Mouse (Mus musculus): ENCODE measurements around the gene Mboat7. TPM values are rescaled to one million over a fixed set of nuclear protein-coding genes. Genes with fewer than 3 reads are reported as not detected.

Gene Mboat7
- polyA plus RNA-seq, 1 experiment from 2014 or later, result 22.2 TPM

- ATAC-seq (ENCODE audit: low FRiP score), result no peak
- no peaks in the 10 kb centered on the region for H3K9me3 ChIP-seq (ENCODE audit: control insufficient read depth, low read length)
- no peak for DNase-seq (ENCODE audit: low spot score)
- no peak overlapping the region for H3K4me2 ChIP-seq (replicated peaks; ENCODE audit: low read depth, low read length)
- WGBS, result 72% methylated on average over 5 of the region's 5 CpGs
- no peak overlapping the region for H3K27ac ChIP-seq (ENCODE audit: low read depth, low read length)
- H3K36me3 ChIP-seq (ENCODE audit: control insufficient read depth, insufficient read depth, low read length), result peaks cover 10% of the 10 kb centered on the region
- no peaks in the 10 kb centered on the region for H3K27me3 ChIP-seq (ENCODE audit: control insufficient read depth, insufficient read depth, low read length)
- peaks cover 10% of the 10 kb centered on the region; the same call in 1 of the 2 replicates for H3K4me1 ChIP-seq (replicated peaks; ENCODE audit: control insufficient read depth, insufficient read depth, low read length)
- H3K9ac ChIP-seq (ENCODE audit: low read depth, low read length), result no peak overlapping the region
- H3K4me3 ChIP-seq (ENCODE audit: low read depth, low read length), result no peak overlapping the region
Observed at GRCm38 (mm10) chr7:3643412-3643811, 49.9 kb downstream of the Mboat7 start.

GRCm38 (mm10) chr7:3630478-3630815 lies 62.9 kb downstream of the Mboat7 start:
- DNase-seq (ENCODE audit: low spot score) (no peak), ATAC-seq (ENCODE audit: low FRiP score) (peak; percentile 3; the same call in 1 of the 2 replicates)
- peak overlapping the region; percentile 59 for H3K4me2 ChIP-seq (replicated peaks; ENCODE audit: low read depth, low read length)
- 0 out of 2 replicates have a peak, but pooled peaks cover 9% of the 10 kb centered on the region for H3K36me3 ChIP-seq (ENCODE audit: control insufficient read depth, insufficient read depth, low read length)
- WGBS, result 68% methylated on average over 3 of the region's 3 CpGs
- H3K4me1 ChIP-seq (replicated peaks; ENCODE audit: control insufficient read depth, insufficient read depth, low read length), result no peaks in the 10 kb centered on the region
- H3K4me3 ChIP-seq (ENCODE audit: low read depth, low read length), result peak overlapping the region; percentile 74
- H3K9ac ChIP-seq (ENCODE audit: low read depth, low read length), result peak overlapping the region; percentile 79
- no peaks in the 10 kb centered on the region for H3K9me3 ChIP-seq (ENCODE audit: control insufficient read depth, low read length)
- H3K27ac ChIP-seq (ENCODE audit: low read depth, low read length), result no peak overlapping the region
- H3K27me3 ChIP-seq (ENCODE audit: control insufficient read depth, insufficient read depth, low read length), result no peaks in the 10 kb centered on the region

DNA sequence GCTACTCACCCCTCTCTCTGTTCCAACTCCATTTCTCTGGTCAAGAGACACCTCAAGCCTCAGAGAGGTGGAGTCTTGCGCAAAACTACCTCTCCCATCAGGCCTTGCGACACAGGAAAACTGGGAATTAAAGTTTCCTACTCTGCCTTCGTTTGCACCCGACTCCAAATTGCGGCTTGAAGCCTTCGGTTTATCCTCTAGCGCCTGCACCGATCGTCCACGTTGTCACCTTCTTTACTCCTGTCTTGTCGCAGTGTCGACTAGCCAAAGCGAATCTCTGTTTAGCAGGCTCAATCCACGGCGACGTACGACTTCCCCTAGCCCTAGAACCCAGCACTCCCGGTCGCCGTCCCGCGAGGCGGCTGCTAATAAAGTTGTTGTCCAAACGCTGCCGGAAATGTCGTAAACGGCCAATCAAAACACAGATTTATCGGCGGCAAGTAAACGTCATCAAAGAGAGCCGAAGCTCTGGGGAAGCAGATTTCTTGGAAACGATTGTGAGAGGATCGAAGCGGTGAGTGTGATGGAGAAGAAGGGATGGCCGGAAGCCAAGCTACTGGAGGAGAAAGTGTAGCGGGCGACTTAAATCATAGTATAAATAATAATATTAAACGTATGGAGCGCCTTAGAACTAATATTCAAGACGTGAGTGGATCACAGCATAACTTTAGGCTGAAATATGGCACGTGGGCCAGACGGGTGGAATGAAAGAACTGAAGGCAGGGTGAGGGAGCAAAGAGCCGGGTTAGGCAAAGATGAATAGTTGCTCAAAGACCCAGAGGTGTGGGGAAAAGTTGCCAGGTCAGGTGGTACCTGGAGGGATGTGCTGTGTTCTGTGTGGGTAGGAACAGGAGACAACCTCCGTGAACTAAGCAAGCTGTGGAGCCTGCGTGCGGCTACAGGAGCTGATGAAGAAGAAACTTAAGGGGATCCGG lies 63.5 kb downstream of the Mboat7 start, which contains the start of the genes Tfpt and Prpf31:
Tfpt (minus strand) TSS at position 387 of the 935 bp plus-strand sequence.
Prpf31 (plus strand) TSS at position 443 of the 935 bp plus-strand sequence.
- DNase-seq (ENCODE audit: low spot score), result peak; percentile 93
- Histone ChIP-seq H3K4me2 (replicated peaks; ENCODE audit: low read depth, low read length) (peak within 1 kb of the TSS; percentile 59), H3K27ac (ENCODE audit: low read depth, low read length) (0 out of 2 replicates have a peak within 1 kb of the TSS, but pooled peaks have one; percentile 36), H3K9ac (ENCODE audit: low read depth, low read length) (peak within 1 kb of the TSS; percentile 79), H3K9me3 (ENCODE audit: control insufficient read depth, low read length) (no peaks in the 10 kb centered on the region), H3K27me3 (ENCODE audit: control insufficient read depth, insufficient read depth, low read length) (no peaks in the 10 kb centered on the region), H3K36me3 (ENCODE audit: control insufficient read depth, insufficient read depth, low read length) (0 out of 2 replicates have a peak, but pooled peaks cover 6% of the 10 kb centered on the region), H3K4me3 (ENCODE audit: low read depth, low read length) (peak within 1 kb of the TSS; percentile 74), H3K4me1 (replicated peaks; ENCODE audit: control insufficient read depth, insufficient read depth, low read length) (no peaks in the 10 kb centered on the region)
- ATAC-seq (ENCODE audit: low FRiP score), result peak; percentile 92
- 2% methylated on average over 47 of the region's 47 CpGs for WGBS

- Histone ChIP-seq H3K27ac (ENCODE audit: low read depth, low read length) (no peak overlapping the region), H3K4me1 (replicated peaks; ENCODE audit: control insufficient read depth, insufficient read depth, low read length) (no peaks in the 10 kb centered on the region), H3K27me3 (ENCODE audit: control insufficient read depth, insufficient read depth, low read length) (no peaks in the 10 kb centered on the region), H3K4me3 (ENCODE audit: low read depth, low read length) (peak overlapping the region; percentile 74), H3K9me3 (ENCODE audit: control insufficient read depth, low read length) (no peaks in the 10 kb centered on the region), H3K9ac (ENCODE audit: low read depth, low read length) (peak overlapping the region; percentile 42), H3K4me2 (replicated peaks; ENCODE audit: low read depth, low read length) (peak overlapping the region; percentile 59), H3K36me3 (ENCODE audit: control insufficient read depth, insufficient read depth, low read length) (0 out of 2 replicates have a peak, but pooled peaks cover 6% of the 10 kb centered on the region)
- peak; percentile 47 for ATAC-seq (ENCODE audit: low FRiP score)
- WGBS, result 35% methylated on average over 4 of the region's 4 CpGs
- no peak for DNase-seq (ENCODE audit: low spot score)
Observed at GRCm38 (mm10) chr7:3629030-3629429, 64.3 kb downstream of the Mboat7 start.

Other genes with a start within 250 kb of the Mboat7 start
- not detected in 2 replicates for gene Tarm1, start 190.9 kb downstream of the Mboat7 start, polyA plus RNA-seq (2014; fragmentation: Nextera tagmentation; extraction: Ambion mirVana)
- gene Oscar, start 77.4 kb downstream of the Mboat7 start, polyA plus RNA-seq (2014; fragmentation: Nextera tagmentation; extraction: Ambion mirVana), result 0.18 and 0.31 TPM in 2 replicates
- 343 and 344 TPM in 2 replicates for gene Ndufa3, start 76.2 kb downstream of the Mboat7 start, polyA plus RNA-seq (2014; fragmentation: Nextera tagmentation; extraction: Ambion mirVana)
- 28.5 and 28.9 TPM in 2 replicates for gene Tfpt, start 63.6 kb downstream of the Mboat7 start, polyA plus RNA-seq (2014; fragmentation: Nextera tagmentation; extraction: Ambion mirVana)
- gene Prpf31, start 63.5 kb downstream of the Mboat7 start, polyA plus RNA-seq (2014; fragmentation: Nextera tagmentation; extraction: Ambion mirVana), result 124 and 136 TPM in 2 replicates
- gene Cnot3, start 48.3 kb downstream of the Mboat7 start, polyA plus RNA-seq (2014; fragmentation: Nextera tagmentation; extraction: Ambion mirVana), result 50.9 and 58.3 TPM in 2 replicates
- 16.4 and 20.9 TPM in 2 replicates for gene Leng1, start 27.7 kb downstream of the Mboat7 start, polyA plus RNA-seq (2014; fragmentation: Nextera tagmentation; extraction: Ambion mirVana)
- 3.0 and 4.4 TPM in 2 replicates for gene Tmc4, start 16.0 kb downstream of the Mboat7 start, polyA plus RNA-seq (2014; fragmentation: Nextera tagmentation; extraction: Ambion mirVana)
- gene Tsen34, start 660 bp downstream of the Mboat7 start, polyA plus RNA-seq (2014; fragmentation: Nextera tagmentation; extraction: Ambion mirVana), result 204 and 207 TPM in 2 replicates
- gene Rps9, start 10.5 kb upstream of the Mboat7 start, polyA plus RNA-seq (2014; fragmentation: Nextera tagmentation; extraction: Ambion mirVana), result 1,221 and 1,232 TPM in 2 replicates
- gene Pirb, start 26.9 kb upstream of the Mboat7 start, polyA plus RNA-seq (2014; fragmentation: Nextera tagmentation; extraction: Ambion mirVana), result 0.08 TPM in 1 of 2 replicates, not detected in the other
- gene Gm15448, start 132.2 kb upstream of the Mboat7 start, polyA plus RNA-seq (2014; fragmentation: Nextera tagmentation; extraction: Ambion mirVana), result not detected in 2 replicates
- 0.10 TPM in 1 of 2 replicates, not detected in the other for gene Pira2, start 151.5 kb upstream of the Mboat7 start, polyA plus RNA-seq (2014; fragmentation: Nextera tagmentation; extraction: Ambion mirVana)
- not detected in 2 replicates for gene Gm14548, start 204.6 kb upstream of the Mboat7 start, polyA plus RNA-seq (2014; fragmentation: Nextera tagmentation; extraction: Ambion mirVana)
- gene Lilra6, start 222.0 kb upstream of the Mboat7 start, polyA plus RNA-seq (2014; fragmentation: Nextera tagmentation; extraction: Ambion mirVana), result not detected in 2 replicates